Mouse (Mus musculus) heart, adult 2 months (tissue): ENCODE measurements around the gene Batf2.

Experiments used
- CTCF ChIP-seq: fragments of 200-600 bp; IDR thresholded peaks from 2 replicates; pipeline ENCODE4 v1.8.1; 2022; ENCODE audit warnings: antibody characterized with exemption, mild to moderate bottlenecking, moderate library complexity
- POLR2A ChIP-seq: fragments of 200-500 bp; IDR thresholded peaks from 2 replicates; pipeline ENCODE4 v1.6.1; 2011; ENCODE audit warnings: mild to moderate bottlenecking, low read depth, low read length, control low read depth; ENCODE audit not compliant: insufficient read depth

DNA sequence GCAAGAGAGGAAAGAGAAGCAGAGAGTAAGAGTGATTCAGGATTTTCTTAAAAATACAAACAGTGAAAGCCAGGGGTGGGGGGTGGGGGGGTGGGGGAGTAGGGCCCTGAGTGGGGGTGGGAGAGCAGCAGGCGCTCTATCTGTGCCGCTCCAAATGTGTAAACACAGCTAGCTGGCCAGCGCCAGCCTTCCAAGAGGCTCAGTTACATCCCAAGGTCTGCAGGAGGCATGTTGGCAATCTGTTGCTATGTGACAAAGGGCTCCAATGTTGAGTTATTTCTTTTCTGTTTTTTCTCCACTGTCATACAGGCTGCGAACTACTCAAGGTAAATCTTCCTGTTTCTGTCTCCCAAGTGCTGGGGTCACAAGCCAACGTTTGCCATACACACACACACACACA is 34.0 kb downstream of the Batf2 start:
- TF ChIP-seq CTCF (no peak), POLR2A (no peak)
